Mouse (Mus musculus) adrenal gland, postnatal 10 days (tissue): ENCODE data around the gene Fgfr1op. TPM values are rescaled to one million over a fixed set of nuclear protein-coding genes. Genes with fewer than 3 reads are reported as not detected.

Experiments
- DNase-seq: peaks from one replicate; pipeline ENCODE4 v3.0.0; 2021; ENCODE audit warnings: mixed read lengths
- total RNA-seq, 2 experiments: library from RNA; stranded (reverse); gene quantifications; 2 replicates each; pipeline ENCODE4 v1.2.3; 2021

The Fgfr1op gene
- total RNA-seq, 2 experiments from 2014 or later: 14.2 to 22.8 TPM

DNA sequence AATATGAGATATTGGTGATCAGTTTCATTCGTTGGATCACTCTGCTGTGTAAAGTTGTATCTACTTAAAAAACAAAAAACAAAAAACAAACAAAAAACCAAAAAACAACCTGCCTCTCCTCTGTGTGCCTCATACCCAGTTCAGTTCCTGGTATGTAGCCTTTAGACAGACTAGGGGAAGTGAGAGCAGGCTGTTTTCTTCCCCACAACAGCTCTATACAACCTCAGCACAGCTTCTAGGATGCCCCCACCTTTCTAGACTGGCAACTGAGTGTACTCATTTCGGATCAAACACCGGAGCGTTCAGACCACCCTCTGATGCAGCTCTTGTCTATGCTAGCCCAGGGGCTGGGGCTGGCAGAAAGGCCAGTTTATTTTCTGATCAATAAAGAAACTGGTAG lies 60.4 kb downstream of the Fgfr1op start:
- DNase-seq: no peak

GRCm38 (mm10) chr17:8228622-8229021 lies 63.3 kb downstream of the Fgfr1op start:
- DNase-seq: no peak

- DNase-seq: no peak
These were observed 64.3 kb downstream of the Fgfr1op start for GRCm38 (mm10) chr17:8229607-8230006.

DNA sequence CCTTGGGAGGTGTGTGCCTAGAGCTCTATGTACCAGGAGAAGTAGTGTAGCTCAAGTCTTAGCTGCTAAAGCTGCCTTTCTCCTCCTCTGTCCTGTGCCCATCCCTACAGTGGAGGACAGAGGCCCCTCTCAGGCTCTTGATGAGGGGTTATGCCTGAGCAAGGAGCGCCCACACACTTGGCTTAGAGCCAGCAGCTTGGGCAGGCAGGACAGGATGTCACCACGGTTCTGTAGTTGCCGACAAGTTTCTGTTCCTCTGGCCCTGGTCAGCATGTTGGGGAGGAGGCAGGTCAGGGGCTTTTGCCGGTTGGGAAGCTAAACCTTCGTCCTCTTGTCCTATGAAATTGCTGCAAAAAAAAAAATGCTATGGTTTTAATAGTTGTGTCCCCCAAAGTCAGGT lies 66.8 kb downstream of the Fgfr1op start:
- DNase-seq: peak; percentile 14

GRCm38 (mm10) chr17:8233618-8234214 lies 68.4 kb downstream of the Fgfr1op start:
- no peak for DNase-seq

DNA sequence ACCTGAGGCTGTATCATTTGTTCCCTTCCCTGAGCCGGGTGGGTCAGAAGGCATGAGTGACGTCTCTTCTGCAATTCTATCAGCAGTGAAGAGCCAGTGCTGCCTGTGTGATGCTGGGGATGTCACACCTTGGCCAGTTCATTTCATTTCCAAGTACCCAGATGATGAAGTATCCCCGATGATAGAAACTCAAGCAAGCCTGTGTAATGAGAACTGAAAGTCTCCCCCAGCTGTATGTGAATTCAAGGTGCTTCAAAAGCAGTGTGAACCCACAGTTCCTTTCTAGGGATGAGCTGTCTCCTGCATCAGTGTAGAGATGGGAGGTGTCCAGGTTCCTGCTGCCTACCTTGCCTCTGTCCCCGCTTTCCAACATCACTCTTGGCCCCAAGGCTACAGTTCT lies 69.2 kb downstream of the Fgfr1op start:
- DNase-seq: no peak

GRCm38 (mm10) chr17:8235743-8236142 lies 70.4 kb downstream of the Fgfr1op start, which contains the start of gene Ccr6:
Ccr6 (plus strand) TSS chr17:8236043.
- DNase-seq: no peak

DNA sequence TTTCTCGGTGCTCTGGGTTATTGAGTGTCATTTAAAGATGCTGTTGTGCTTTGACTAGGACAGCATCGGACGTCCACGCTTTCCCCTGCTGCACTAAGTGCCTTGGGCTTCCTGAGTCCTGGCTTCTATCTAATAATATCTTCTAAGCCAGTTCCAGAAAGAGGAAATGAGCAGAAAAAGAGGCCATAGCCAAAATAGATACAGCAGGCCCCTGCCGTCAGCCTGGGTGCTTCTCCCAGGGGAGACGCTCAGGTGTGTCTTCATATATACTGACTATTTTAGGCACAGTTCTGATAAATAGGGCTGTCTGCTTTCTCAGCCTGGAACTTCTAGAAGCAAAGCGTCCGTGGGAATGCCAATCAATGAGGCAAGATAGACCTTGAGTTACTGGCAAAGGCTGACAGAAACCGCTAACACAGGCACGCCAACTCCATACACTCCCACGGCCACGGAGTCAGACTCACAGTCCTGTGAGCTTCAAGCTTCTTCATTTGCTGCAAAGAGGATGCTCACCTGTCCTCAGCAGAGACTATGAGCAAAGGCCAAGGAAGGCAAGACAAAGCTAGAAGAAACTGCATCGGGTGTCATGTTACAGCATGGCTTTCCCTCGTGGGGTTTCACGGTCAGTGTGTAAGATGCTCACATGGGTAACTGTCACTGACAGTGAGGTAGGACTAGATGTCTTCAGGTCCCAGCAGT lies 72.9 kb downstream of the Fgfr1op start:
- no peak for DNase-seq

DNA sequence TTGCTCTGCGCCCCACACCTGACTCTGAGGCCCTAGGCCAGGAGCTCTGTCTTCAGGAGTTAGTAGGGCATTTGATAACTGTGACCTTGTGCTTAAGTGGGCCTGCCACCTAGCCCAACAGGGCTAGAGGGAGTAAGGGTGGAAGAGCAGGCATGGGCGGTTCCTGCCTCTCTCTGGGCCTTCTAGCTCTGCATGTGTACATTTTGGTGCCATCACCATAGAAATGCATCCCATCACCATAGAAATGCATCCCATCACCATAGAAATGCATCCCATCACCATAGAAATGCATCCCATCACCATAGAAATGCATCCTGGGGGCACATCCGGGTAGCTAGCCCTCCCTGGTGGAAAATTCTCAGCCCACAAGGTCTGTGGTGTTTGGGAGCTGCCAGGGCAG lies 74.3 kb downstream of the Fgfr1op start:
- DNase-seq: no peak

- DNase-seq: no peak
These were observed 75.2 kb downstream of the Fgfr1op start for GRCm38 (mm10) chr17:8240517-8240916.

- no peak for DNase-seq
These were observed 76.3 kb downstream of the Fgfr1op start for GRCm38 (mm10) chr17:8241645-8242044.

- no peak for DNase-seq
These were observed 76.9 kb downstream of the Fgfr1op start for GRCm38 (mm10) chr17:8242186-8242585.

- DNase-seq: no peak
These were observed 78.8 kb downstream of the Fgfr1op start for GRCm38 (mm10) chr17:8244124-8244523.

DNA sequence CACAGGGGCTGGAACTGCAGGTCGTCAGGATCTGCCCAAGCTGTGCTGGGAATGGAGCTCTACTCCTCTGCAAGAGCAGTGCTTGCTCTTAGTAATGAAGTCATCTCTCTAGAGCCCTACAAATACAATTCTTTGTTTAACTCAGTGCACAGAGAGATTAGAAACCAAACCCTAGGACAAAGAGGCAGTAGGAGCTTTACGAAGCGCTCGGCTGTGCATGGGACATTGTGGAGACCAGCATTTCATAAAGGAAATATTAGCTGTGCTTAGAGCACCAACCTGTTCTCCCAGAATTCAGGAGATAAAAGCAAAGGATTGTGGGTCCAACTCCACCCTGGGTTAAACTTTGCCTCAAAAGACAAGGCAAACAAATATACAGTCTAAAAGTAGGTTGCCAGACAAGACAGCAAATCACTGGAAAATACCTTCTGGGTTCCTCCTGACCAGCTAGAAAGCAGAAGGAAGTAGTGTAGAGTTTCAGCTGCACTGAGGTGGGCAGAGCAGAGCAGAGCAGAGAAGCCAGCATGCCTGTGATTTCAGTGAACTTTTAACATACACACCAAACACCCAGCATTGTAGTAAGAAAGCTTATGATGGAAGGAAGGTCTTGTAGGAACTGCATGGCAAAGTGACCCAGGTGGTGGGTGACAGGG lies 80.9 kb downstream of the Fgfr1op start:
- DNase-seq: no peak

Other genes starting within 250 kb of the Fgfr1op start
- gene Tagap, start 239.5 kb upstream of the Fgfr1op start, total RNA-seq: 1 to 10 TPM; 4.5 to 4.6 TPM
- 10 to 100 TPM; 43.0 to 43.9 TPM for gene Rsph3a, start 219.9 kb upstream of the Fgfr1op start, total RNA-seq
- gene Gm49673, start 17.7 kb upstream of the Fgfr1op start, total RNA-seq: under 1 TPM in 1 of 2 experiments, not detected in 1; 0.39 TPM
- 10 to 100 TPM; 41.7 to 42.4 TPM for gene Rnaset2a, start 17.4 kb upstream of the Fgfr1op start, total RNA-seq
- gene Ccr6, start 70.5 kb downstream of the Fgfr1op start, total RNA-seq: under 1 TPM; 0.61 to 0.93 TPM
- 100 to 1,000 TPM; 347 to 385 TPM for gene Mpc1, start 117.4 kb downstream of the Fgfr1op start, total RNA-seq
- gene Sft2d1, start 145.6 kb downstream of the Fgfr1op start, total RNA-seq: 10 to 100 TPM; 38.4 to 45.0 TPM
- gene Prr18, start 172.0 kb downstream of the Fgfr1op start, total RNA-seq: under 1 TPM; 0.24 to 0.45 TPM
- gene T2, start 190.5 kb downstream of the Fgfr1op start, total RNA-seq: under 1 TPM in 1 of 2 experiments, not detected in 1; 0.18 TPM